Mouse (Mus musculus) urinary bladder, postnatal 14 days (tissue): ENCODE measurements around the gene Stmn1.

ENCODE experiments used
- DNase-seq: peaks from one replicate; pipeline ENCODE4 v3.0.0; 2021; ENCODE audit warnings: low spot score

The Stmn1 gene

GRCm38 (mm10) chr4:134458856-134459255 lies 9.3 kb upstream of the Stmn1 start:
- no peak for DNase-seq

GRCm38 (mm10) chr4:134460277-134460676 lies 7.8 kb upstream of the Stmn1 start:
- DNase-seq, result no peak

- no peak for DNase-seq
Measured at GRCm38 (mm10) chr4:134461252-134461651, 6.9 kb upstream of the Stmn1 start.

- DNase-seq, result no peak
Measured at GRCm38 (mm10) chr4:134465789-134466188, 2.3 kb upstream of the Stmn1 start.

- DNase-seq, result no peak
Measured at GRCm38 (mm10) chr4:134466381-134467262, 1.5 kb upstream of the Stmn1 start.

- DNase-seq, result no peak
Measured at GRCm38 (mm10) chr4:134467435-134468214, 495 bp upstream of the Stmn1 start.

- peak; percentile 96 for DNase-seq
Measured at GRCm38 (mm10) chr4:134468578-134469266, 602 bp downstream of the Stmn1 start.

- DNase-seq, result no peak
Measured at GRCm38 (mm10) chr4:134469341-134469796, 1.2 kb downstream of the Stmn1 start.

GRCm38 (mm10) chr4:134469985-134470384 lies 1.9 kb downstream of the Stmn1 start:
- DNase-seq, result no peak

GRCm38 (mm10) chr4:134471469-134471868 lies 3.3 kb downstream of the Stmn1 start:
- no peak for DNase-seq

GRCm38 (mm10) chr4:134473764-134474163 lies 5.6 kb downstream of the Stmn1 start:
- DNase-seq, result no peak

GRCm38 (mm10) chr4:134474240-134474639 lies 6.1 kb downstream of the Stmn1 start:
- no peak for DNase-seq

GRCm38 (mm10) chr4:134476899-134477298 lies 8.8 kb downstream of the Stmn1 start:
- DNase-seq, result no peak

GRCm38 (mm10) chr4:134478031-134478430 lies 9.9 kb downstream of the Stmn1 start:
- DNase-seq, result peak; percentile 92

- DNase-seq, result no peak
Measured at GRCm38 (mm10) chr4:134479839-134480238, 11.7 kb downstream of the Stmn1 start.

- DNase-seq, result peak; percentile 85
Measured at GRCm38 (mm10) chr4:134480864-134481263, 12.7 kb downstream of the Stmn1 start.

GRCm38 (mm10) chr4:134481270-134481669 lies 13.2 kb downstream of the Stmn1 start:
- no peak for DNase-seq

- no peak for DNase-seq
Measured at GRCm38 (mm10) chr4:134482442-134482841, 14.3 kb downstream of the Stmn1 start.

- DNase-seq, result no peak
Measured at GRCm38 (mm10) chr4:134483078-134483688, 15.1 kb downstream of the Stmn1 start.

GRCm38 (mm10) chr4:134483696-134484095 lies 15.6 kb downstream of the Stmn1 start:
- DNase-seq, result no peak

- no peak for DNase-seq
Measured at GRCm38 (mm10) chr4:134484231-134484630, 16.1 kb downstream of the Stmn1 start.
